Mouse (Mus musculus) stomach, postnatal 0 days (tissue): ENCODE measurements at regions not wholly inside any gene's neighbourhood (a gene's known extent, or its start where the extent isn't known, plus 50 kb on each side); places are given as distances from the start of the nearest gene placed in this dataset.

Experiments
- CTCF ChIP-seq: IDR thresholded peaks from 2 replicates; pipeline ENCODE4 v1.5.1; 2016; ENCODE audit warnings: antibody characterized with exemption, low read depth, mild to moderate bottlenecking, moderate library complexity
- EP300 ChIP-seq: optimal IDR thresholded peaks from 2 replicates; pipeline ENCODE3; 2016; ENCODE audit warnings: antibody characterized with exemption

DNA sequence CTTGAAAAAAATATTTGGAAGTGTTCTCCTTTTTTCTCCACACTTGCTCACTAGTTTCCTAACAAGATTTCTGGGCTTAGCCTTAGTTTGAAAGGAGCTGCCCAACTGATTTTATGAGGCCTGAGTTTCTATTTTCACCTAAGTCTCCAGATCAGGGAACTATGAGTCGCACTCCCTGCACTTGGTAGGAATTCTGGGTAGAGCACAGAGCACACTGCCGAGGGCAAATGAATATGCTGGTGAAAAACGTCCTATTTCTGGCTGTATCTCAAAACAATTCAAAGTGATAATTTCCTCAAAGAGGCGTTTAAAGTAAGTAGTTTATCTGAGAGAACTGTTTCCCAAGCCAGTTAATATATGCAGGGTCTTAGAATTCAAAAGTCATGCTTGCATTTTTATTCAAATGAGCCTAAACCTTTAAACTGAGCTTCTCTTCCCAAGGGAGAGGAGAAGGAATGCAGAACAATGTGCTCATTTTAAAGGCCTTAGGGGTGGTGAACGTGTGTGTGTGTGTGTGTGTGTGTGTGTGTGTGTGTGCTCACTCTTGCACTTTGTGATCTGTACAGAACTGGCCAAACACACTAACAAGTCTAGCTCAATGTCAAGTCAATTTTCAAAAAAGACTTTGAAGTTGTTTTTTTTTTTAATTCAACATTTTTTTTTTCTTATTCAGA lies 156.9 kb downstream of the Wdr20rt start:
- TF ChIP-seq CTCF (no peak), EP300 (no peak)
